Mouse (Mus musculus) urinary bladder, postnatal 25 days (tissue): ENCODE measurements at regions not wholly inside any gene's neighbourhood (a gene's known extent, or its start where the extent isn't known, plus 50 kb on each side); places are given as distances from the start of the nearest gene placed in this dataset.

ENCODE experiments used
- DNase-seq: peaks from one replicate; pipeline ENCODE4 v3.0.0; 2022; ENCODE audit warnings: low spot score

GRCm38 (mm10) chr3:34764559-34764958, 114.4 kb downstream of the Sox2 start:
- DNase-seq: no peak

GRCm38 (mm10) chr3:34765151-34765550, 114.9 kb downstream of the Sox2 start:
- no peak for DNase-seq

DNA sequence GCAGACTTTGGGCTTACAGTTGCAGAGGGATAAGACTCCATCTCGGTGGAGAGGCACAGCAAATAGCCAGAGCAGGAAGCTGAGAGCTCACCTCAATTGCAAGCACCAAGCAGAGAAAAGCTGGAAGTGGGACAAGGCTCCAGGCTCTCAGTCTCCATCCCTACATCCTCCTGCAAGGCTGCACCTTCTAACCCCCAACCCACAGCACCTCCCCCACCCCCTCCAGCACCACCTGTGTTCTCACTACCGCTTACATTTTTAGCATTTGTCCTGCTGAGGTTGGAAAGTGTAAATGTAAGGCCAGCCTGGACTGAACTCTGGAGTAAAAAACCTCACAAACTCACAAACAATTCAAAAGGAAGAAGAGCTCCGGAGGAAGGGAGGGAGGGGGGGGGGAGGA, 119.6 kb downstream of the Sox2 start:
- DNase-seq: no peak

- no peak for DNase-seq
Observed at GRCm38 (mm10) chr3:34770271-34770670, 120.1 kb downstream of the Sox2 start.

GRCm38 (mm10) chr3:34772035-34772434, 121.8 kb downstream of the Sox2 start:
- no peak for DNase-seq

DNA sequence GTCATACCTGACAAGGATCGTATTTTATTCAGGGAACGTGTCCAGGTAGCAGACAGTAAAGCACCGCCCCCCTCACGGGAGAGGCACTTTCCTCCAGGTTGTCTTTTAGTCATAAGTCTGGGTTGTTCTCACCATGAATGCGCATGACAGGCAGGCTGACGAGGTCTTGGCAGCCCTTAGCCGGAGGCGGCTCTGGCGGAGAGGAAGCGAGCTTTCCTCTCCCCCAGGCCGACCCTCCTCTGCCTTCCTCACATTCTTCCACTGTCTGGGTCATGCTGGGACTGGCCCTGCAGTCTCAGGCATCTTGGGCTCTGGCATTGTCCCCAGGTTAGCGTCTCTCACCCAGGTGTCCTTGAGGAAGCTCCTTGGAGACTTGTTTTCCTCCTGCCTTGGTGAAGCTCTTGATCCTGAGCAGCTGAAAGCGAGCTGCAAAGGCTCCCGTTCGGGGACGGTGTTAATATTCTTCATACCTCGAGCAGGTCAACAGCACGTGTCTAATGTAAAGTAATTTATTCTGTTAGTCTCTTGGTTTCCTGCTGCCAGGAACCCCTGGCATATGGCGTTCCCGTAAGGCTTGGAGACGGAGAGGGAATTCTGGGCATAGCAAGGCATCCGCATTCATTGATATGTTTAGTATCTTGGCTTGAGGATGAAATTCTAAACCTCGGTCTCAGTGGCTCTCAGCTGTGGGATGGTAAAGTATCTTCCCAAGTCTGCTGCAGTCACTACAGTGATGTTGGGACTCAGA, 123.6 kb downstream of the Sox2 start:
- no peak for DNase-seq

DNA sequence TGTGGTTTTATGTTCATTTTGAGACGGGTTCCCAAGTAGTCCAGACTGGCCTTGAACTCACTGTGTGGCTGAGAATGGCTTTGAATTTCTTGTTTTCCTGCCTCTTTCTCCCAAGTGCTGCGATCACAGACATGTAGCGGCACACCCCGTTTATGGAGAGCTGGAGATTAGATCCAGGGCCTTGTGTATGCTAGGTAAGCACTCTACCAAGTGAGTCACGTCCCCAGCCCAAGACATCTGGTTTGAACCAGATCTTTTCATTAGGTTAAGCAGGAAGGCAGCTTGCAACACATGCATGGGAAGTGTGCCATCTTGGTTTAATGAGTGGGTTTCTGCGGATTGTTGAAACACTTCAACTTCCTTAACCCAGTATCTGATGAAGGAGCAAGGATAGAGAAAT, 131.6 kb downstream of the Sox2 start:
- no peak for DNase-seq

- no peak for DNase-seq
Observed at GRCm38 (mm10) chr3:34783398-34783797, 133.2 kb downstream of the Sox2 start.

- no peak for DNase-seq
Observed at GRCm38 (mm10) chr3:34787211-34787610, 137.0 kb downstream of the Sox2 start.

GRCm38 (mm10) chr3:34795103-34795983, 145.1 kb downstream of the Sox2 start:
- DNase-seq: no peak

GRCm38 (mm10) chr3:34795984-34796266, 145.7 kb downstream of the Sox2 start:
- no peak for DNase-seq

GRCm38 (mm10) chr3:34808833-34809232, 158.6 kb downstream of the Sox2 start:
- no peak for DNase-seq

- DNase-seq: no peak
Observed at GRCm38 (mm10) chr3:34811753-34812152, 161.5 kb downstream of the Sox2 start.

DNA sequence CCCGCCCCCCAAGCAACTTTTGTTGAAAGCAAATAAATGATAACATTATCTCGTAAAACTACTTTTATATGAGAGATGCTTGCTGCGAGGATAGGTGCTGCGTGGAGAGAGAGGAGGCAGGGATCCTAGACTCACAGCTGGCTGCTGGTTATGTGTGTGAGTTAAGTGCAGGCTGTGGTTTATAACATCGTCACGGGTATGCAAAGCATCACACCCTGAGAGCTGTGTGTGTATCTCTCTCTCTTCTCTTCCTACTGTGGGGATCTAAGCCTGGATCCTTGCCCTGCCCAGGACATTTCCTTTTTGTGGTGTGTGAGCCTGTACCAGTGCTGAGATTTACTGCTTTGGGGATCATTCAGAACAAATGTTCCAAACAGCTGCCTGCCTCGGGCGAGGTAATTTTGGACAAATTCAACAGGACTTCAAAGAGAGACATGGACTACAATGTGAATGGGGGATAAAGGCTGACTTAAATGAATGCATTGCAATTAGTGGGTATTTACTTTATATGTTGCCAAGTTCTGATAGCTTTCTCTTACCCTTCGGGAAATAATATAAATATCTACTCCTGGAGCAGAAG, 162.9 kb downstream of the Sox2 start:
- no peak for DNase-seq

DNA sequence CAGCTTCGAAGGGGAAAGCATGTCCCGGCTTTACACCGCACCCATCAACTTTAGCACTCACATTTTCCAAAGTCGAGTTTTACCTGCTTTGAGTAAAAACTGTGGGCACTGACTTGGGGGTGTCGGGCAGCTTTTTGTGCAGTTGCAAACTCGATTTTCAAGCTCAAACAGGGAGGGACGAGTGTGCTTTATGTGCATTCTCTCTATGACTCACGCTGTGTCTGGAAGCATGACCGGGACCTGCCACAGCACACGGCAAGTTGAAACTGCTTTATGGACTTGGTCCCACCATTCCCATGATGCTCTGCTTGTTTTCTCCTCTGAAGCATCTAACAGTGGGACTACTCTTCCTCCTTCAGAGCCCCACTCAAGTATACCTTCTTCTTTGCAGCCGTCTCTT, 174.8 kb downstream of the Sox2 start:
- peak; percentile 8 for DNase-seq

- DNase-seq: no peak
Observed at GRCm38 (mm10) chr3:34826396-34826795, 176.2 kb downstream of the Sox2 start.

- no peak for DNase-seq
Observed at GRCm38 (mm10) chr3:34828453-34829206, 178.4 kb downstream of the Sox2 start.

- no peak for DNase-seq
Observed at GRCm38 (mm10) chr3:34836741-34837267, 186.6 kb downstream of the Sox2 start.

GRCm38 (mm10) chr3:34837644-34838332, 187.6 kb downstream of the Sox2 start:
- DNase-seq: no peak

GRCm38 (mm10) chr3:34860877-34861649, 210.9 kb downstream of the Sox2 start:
- DNase-seq: no peak
